Mouse (Mus musculus) heart, embryonic 10.5 days (tissue): Measurements from ENCODE around the gene Tm7sf3. TPM values are rescaled to one million over a fixed set of nuclear protein-coding genes. Genes with fewer than 3 reads are reported as not detected.
A peak's percentile ranks its signal among the peaks of the same experiment; 100 is the strongest.

ENCODE experiments used
- DNase-seq: peaks from one replicate; pipeline ENCODE4 v3.0.0-alpha.2; 2017; ENCODE audit warnings: low spot score
- H3K27ac ChIP-seq: fragments of 300-500 bp; sonication (generic); 2 replicates; pipeline ENCODE4 v1.5.1; 2016; ENCODE audit warnings: mild to moderate bottlenecking
- H3K27me3 ChIP-seq: fragments of 300-500 bp; sonication (generic); 2 replicates; pipeline ENCODE4 v1.6.1; 2016; ENCODE audit warnings: mild to moderate bottlenecking; ENCODE audit not compliant: poor library complexity, insufficient read depth, severe bottlenecking
- H3K36me3 ChIP-seq: fragments of 300-500 bp; sonication (generic); 2 replicates; pipeline ENCODE4 v1.6.1; 2016; ENCODE audit warnings: mild to moderate bottlenecking, moderate library complexity
- H3K4me1 ChIP-seq: fragments of 300-500 bp; sonication (generic); 2 replicates; pipeline ENCODE4 v1.6.1; 2016; ENCODE audit warnings: mild to moderate bottlenecking
- H3K4me3 ChIP-seq: fragments of 300-500 bp; sonication (generic); 2 replicates; pipeline ENCODE4 v1.5.1; 2016; ENCODE audit warnings: mild to moderate bottlenecking, moderate library complexity
- H3K9me3 ChIP-seq: fragments of 300-500 bp; sonication (generic); 2 replicates; pipeline ENCODE4 v1.6.1; 2016; ENCODE audit warnings: mild to moderate bottlenecking, moderate library complexity
- WGBS: fragments of 180-500 bp; shearing (Covaris S2); methylation state at CpG from one replicate; pipeline ENCODE4 v1.1.7; 2016; 5-methylcytosine and 5-hydroxymethylcytosine counted together
- polyA plus RNA-seq: library from polyadenylated mRNA; unstranded; fragments of >200 nt; fragmentation: Nextera tagmentation; extraction: Ambion mirVana; gene quantifications from 2 replicates; pipeline ENCODE4 v1.2.1, GENCODE M21; 2016

Tm7sf3 gene
- polyA plus RNA-seq, 1 experiment from 2014 or later: 38.3 TPM

DNA sequence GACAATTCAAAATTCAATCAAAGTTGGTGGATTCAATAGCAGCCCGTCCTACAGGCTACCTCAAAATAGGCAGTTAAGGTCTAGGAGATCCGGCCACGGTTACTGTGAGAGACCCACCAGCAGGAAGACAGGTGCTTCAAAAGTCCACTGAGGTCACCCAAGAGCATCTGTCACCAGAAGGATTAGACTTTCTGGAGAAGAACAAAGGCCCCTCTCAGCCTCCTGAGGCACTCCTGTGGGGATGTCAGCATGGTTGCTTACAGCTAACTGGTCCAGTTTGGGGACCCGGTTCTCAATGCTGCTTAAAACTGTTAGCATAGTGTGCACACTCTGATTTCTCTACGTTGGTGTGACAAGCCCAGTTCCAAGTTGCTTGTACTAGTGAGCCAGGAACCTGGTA lies 29.5 kb upstream of the Tm7sf3 start:
- H3K4me1 ChIP-seq: peaks cover 47% of the 10 kb centered on the region
- DNase-seq: peak; percentile 65
- 57% methylated on average over 5 of the region's 5 CpGs for WGBS
- H3K4me3 ChIP-seq: no peak overlapping the region
- peak overlapping the region; percentile 81 for H3K27ac ChIP-seq
- H3K36me3 ChIP-seq: no peaks in the 10 kb centered on the region
- H3K9me3 ChIP-seq: 0 out of 2 replicates have a peak, but pooled peaks cover 5% of the 10 kb centered on the region
- no peaks in the 10 kb centered on the region for H3K27me3 ChIP-seq

DNA sequence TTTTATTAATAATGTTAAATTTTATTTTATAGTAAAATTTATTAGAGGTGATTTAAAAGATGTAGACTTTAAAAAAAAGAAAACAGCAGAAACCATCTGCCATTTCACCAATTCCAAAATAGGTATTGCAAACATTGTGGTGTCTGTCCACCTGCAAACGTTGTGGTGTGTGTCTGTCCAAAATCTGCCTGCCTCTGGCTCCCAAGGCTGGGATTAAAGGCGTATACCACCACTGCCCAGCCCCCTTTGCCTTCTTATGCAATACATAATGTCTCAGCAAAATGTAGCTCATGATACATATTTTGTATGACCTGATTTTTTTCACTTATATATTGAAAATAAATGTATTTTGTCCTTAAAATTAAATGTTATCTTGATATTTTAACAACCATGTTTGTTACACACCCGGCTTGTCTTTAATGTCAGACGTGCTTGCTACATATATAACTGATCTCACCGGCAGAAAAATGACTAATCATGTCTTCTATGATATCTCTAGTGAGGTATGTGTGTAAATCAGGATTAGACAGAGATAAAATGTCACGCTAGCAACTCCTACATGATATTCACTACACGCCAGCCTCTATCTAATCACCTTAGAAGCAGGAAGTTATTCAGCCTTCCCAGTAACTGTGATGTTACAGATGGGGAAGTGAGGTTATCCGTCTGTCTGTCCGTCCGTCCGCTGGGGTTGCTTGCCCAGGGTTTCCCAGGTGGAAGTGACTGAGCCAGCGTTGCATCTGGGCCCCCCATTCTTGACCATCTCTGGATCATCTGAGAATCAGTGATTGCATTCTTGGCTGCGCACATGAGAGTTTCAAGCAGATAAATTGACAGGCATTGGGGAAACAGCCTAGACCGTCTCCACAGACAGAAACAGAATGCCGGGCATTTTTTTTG lies 28.6 kb upstream of the Tm7sf3 start:
- peaks cover 43% of the 10 kb centered on the region for H3K4me1 ChIP-seq
- peak; percentile 59 for DNase-seq
- H3K27ac ChIP-seq: peak overlapping the region; percentile 81
- H3K27me3 ChIP-seq: no peaks in the 10 kb centered on the region
- WGBS: 46% methylated on average over 15 of the region's 15 CpGs
- H3K36me3 ChIP-seq: no peaks in the 10 kb centered on the region
- H3K4me3 ChIP-seq: no peak overlapping the region
- 0 out of 2 replicates have a peak, but pooled peaks cover 5% of the 10 kb centered on the region for H3K9me3 ChIP-seq

DNA sequence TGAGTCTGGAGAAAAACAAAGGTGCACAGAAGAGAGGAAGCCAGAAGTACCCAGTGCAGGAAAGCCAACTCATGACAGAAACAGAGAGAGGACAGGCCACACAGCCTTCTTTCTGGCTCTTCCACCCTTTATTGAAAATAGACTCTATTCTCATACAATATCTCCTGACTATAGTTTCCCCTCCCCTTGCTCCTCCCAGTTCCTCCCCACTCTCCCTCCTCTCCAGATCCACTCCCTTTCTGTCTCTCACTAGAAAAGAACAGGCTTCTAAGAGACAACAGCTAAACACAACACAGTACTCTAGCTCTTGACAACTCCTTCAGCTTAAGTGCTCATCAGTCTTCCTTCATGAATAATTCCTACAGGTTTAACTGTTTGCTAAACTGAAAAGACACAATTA lies 26.0 kb upstream of the Tm7sf3 start:
- Histone ChIP-seq H3K27ac (0 out of 2 replicates have a peak overlapping the region, but pooled peaks have one; percentile 60), H3K27me3 (no peaks in the 10 kb centered on the region), H3K4me3 (no peak overlapping the region), H3K36me3 (no peaks in the 10 kb centered on the region), H3K9me3 (0 out of 2 replicates have a peak, but pooled peaks cover 5% of the 10 kb centered on the region), H3K4me1 (peaks cover 31% of the 10 kb centered on the region)
- DNase-seq: peak; percentile 27

DNA sequence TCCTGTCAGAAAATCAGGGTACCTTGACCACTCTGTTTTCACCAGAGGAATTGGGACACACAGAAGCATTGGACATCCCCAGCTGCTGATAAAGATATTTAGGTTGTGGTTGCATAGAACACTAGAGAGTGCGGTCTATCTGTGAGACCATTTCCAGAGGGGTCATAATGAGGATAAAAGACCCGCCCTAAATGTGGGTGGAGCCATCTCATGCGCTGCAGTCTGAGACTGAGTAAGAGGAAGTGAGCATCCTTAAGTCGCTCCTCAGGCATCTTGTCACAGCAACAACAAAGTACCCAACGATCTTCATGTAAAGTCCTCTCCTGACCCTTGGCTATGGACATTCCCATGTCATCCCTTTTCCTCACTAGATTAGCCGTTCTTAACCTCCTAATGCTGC lies 24.2 kb upstream of the Tm7sf3 start:
- 71% methylated on average over 6 of the region's 6 CpGs for WGBS
- Histone ChIP-seq H3K27me3 (no peaks in the 10 kb centered on the region), H3K9me3 (0 out of 2 replicates have a peak, but pooled peaks cover 5% of the 10 kb centered on the region), H3K4me3 (no peak overlapping the region), H3K36me3 (no peaks in the 10 kb centered on the region), H3K27ac (0 out of 2 replicates have a peak overlapping the region, but pooled peaks have one; percentile 16), H3K4me1 (peaks cover 23% of the 10 kb centered on the region)
- DNase-seq: peak; percentile 25

DNA sequence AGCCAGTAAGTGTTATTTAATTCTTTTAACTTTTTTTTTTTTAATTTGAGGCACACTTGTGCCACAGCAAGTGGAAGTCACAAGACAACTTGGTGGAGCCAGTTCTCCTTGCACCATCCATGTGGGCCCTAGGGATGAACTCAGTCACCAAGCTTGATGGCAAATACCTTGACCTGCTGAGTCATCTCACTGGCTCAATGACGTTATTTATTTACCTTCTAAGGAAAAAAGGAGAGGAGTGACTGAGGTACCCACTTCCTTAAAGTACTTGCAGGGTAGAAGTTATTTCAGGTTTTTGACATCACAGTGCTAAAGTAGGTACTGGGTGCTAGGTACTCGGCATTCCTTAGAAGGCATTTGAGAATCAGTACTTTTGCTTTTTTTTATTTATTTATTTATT lies 22.8 kb upstream of the Tm7sf3 start:
- WGBS: 85% methylated on average over 2 of the region's 2 CpGs
- Histone ChIP-seq H3K27me3 (no peaks in the 10 kb centered on the region), H3K36me3 (no peaks in the 10 kb centered on the region), H3K4me1 (peaks cover 17% of the 10 kb centered on the region), H3K4me3 (no peak overlapping the region), H3K27ac (no peak overlapping the region), H3K9me3 (0 out of 2 replicates have a peak, but pooled peaks cover 3% of the 10 kb centered on the region)
- no peak for DNase-seq

DNA sequence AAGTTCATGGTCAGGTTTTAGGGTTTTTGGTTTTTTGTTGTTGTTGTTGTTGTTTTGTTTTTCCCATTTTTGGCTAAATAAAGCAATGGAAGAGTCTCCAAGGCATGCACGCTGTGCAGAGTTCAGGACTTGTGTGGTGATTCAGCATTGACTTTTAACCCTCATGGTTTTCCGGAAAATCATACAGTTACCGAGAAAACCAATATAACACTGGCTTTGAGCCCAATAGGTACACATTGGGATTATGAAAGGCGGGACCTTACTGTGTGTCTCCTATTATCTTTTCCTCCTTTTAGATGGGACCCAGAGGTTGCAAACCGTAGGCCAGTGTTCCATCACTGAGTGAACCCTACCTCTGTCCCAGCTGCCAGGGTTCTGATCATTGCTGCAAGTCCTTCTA lies 22.3 kb upstream of the Tm7sf3 start:
- peak overlapping the region; percentile 68; the same call in 1 of the 2 replicates for H3K27ac ChIP-seq
- 93% methylated on average over 5 of the region's 5 CpGs for WGBS

DNA sequence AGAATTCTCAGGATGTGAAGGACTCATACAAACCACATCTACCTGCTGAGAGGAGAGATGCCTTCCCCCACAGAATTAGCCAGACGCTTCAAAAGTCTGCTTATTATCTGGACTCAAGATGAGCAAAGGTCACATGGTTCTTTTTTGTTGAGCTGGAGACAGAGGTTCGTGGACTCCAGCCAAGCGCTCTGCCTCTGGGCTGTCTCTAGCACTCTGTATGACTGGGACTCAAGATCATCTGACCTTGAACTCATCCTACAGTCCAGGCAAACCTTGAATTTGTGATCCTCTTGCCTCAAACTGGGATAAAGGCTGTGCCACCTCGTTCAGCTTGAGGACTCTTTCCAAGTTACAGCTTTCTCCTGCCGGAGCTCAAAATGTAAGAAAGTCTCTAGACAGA lies 21.5 kb upstream of the Tm7sf3 start:
- 46% methylated on average over 5 of the region's 5 CpGs for WGBS
- Histone ChIP-seq H3K4me1 (peaks cover 17% of the 10 kb centered on the region), H3K36me3 (no peaks in the 10 kb centered on the region), H3K9me3 (no peaks in the 10 kb centered on the region), H3K27me3 (no peaks in the 10 kb centered on the region), H3K27ac (peak overlapping the region; percentile 68), H3K4me3 (no peak overlapping the region)
- DNase-seq: peak; percentile 69

More for the DNA sequence above, 22.3 kb upstream of the Tm7sf3 start:
- no peaks in the 10 kb centered on the region for H3K36me3 ChIP-seq
- H3K27me3 ChIP-seq: no peaks in the 10 kb centered on the region
- peak; percentile 16 for DNase-seq
- H3K9me3 ChIP-seq: no peaks in the 10 kb centered on the region
- peaks cover 17% of the 10 kb centered on the region for H3K4me1 ChIP-seq
- no peak overlapping the region for H3K4me3 ChIP-seq

DNA sequence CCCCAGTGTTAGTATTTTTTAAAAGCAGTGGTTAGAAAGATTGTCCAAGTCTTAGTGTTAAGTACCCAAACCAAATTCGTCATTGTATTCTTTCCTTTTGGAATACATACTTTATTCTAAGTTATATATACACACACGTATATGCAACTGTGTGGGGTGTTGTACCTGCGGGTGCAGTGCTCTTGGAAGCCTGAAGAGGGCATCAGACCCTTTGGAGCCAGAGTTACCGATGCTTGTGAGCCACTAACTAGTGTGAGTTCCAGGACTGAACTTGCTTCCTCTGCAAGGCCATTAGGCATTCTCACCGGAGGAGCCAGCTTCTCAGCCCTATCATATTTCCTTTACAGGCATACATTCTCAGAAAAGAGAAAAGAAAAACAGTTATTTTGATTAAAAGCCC lies 20.1 kb upstream of the Tm7sf3 start:
- Histone ChIP-seq H3K9me3 (no peaks in the 10 kb centered on the region), H3K4me1 (peaks cover 15% of the 10 kb centered on the region), H3K27ac (no peak overlapping the region), H3K36me3 (no peaks in the 10 kb centered on the region), H3K27me3 (no peaks in the 10 kb centered on the region), H3K4me3 (no peak overlapping the region)
- WGBS: 35% methylated on average over 5 of the region's 5 CpGs
- DNase-seq: peak; percentile 70

DNA sequence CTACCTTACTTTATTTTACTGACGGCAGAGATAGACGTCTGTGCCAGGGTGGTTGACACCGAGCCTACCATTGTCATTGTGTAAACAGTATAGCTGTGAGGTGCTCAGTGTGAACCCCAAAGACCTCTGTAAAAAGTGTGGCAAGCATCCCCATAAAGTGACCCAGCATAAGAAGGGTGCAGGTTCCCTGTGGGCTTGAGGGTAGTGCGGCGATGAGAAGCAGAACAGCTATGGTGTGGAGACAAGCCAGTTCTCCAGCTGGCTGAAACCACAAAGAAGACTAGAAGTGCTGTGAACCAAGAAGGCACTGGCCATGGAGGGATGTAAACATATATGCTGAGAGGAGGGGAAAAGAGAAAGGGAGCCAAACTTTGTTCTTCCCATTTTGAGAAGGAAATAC lies 19.0 kb upstream of the Tm7sf3 start:
- Histone ChIP-seq H3K27me3 (no peaks in the 10 kb centered on the region), H3K27ac (no peak overlapping the region), H3K9me3 (no peaks in the 10 kb centered on the region), H3K4me1 (peaks cover 11% of the 10 kb centered on the region), H3K4me3 (no peak overlapping the region), H3K36me3 (no peaks in the 10 kb centered on the region)
- 80% methylated on average over 5 of the region's 5 CpGs for WGBS
- DNase-seq: peak; percentile 51

DNA sequence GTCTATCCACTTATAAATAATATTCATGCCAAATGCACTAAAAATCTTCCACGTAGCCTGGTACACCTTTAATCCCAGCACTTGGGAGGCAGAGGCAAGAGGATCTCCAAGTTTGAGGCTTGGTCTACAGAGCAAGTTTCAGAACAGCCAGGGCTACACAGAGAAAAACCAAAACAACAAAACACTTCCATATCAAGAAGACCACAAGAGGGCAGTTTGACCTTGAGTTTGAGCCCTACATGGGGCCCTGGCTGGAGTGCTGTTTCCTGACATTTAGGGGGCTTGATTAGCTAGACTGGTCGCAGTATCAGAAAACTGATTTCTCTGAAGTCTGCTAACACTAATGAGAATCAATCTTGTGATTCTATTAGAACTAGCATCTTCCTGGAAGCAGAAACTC lies 18.0 kb upstream of the Tm7sf3 start:
- Histone ChIP-seq H3K4me3 (no peak overlapping the region), H3K36me3 (no peaks in the 10 kb centered on the region), H3K4me1 (peaks cover 9% of the 10 kb centered on the region), H3K27ac (no peak overlapping the region), H3K27me3 (no peaks in the 10 kb centered on the region), H3K9me3 (no peaks in the 10 kb centered on the region)
- DNase-seq: peak; percentile 75
- 46% methylated on average over 2 of the region's 2 CpGs for WGBS

DNA sequence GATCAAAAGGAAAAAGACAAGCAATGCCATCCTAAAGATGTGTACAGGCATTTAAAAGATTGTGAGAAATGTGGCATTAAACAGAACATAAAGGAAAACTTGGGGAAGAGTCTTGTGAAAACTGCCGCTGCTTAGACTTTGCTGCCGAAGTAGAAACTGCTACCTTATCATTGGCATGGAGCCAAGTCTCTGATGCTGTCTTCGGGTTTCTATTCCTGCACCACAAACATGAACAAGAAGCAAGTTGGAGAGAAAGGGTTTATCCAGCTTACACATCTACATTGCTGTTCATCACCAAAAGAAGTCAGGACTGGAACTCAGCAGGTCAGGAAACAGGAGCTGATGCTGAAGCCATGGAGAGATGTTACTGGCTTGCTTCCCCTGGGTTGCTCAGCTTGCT lies 10.6 kb upstream of the Tm7sf3 start:
- peaks cover 4% of the 10 kb centered on the region; the same call in 1 of the 2 replicates for H3K4me1 ChIP-seq
- no peaks in the 10 kb centered on the region for H3K27me3 ChIP-seq
- peaks cover 35% of the 10 kb centered on the region for H3K36me3 ChIP-seq
- H3K27ac ChIP-seq: no peak overlapping the region
- no peak overlapping the region for H3K4me3 ChIP-seq
- no peaks in the 10 kb centered on the region for H3K9me3 ChIP-seq
- 36% methylated on average over 3 of the region's 3 CpGs for WGBS
- DNase-seq: peak; percentile 58

DNA sequence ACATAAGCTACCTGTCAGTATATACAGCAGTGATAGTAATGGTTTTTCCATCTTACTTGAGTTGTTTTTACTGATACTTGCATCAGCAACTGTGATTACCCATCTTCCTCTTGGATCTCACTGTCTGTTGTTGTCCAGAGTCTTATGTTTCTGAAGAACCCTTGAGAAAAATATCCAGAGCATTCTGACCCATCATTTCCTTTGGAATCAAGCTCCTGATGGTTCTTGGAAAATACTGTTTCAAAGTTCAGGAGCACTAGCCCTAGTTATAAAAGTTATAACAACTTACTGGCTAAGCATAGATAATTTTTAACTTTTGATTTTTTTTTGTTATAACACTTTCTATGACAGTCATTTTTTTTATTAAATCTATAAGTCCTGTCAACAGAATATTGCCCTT lies 8.8 kb upstream of the Tm7sf3 start:
- Histone ChIP-seq H3K4me3 (no peak overlapping the region), H3K4me1 (peaks cover 4% of the 10 kb centered on the region; the same call in 1 of the 2 replicates), H3K36me3 (peaks cover 35% of the 10 kb centered on the region), H3K27me3 (no peaks in the 10 kb centered on the region), H3K27ac (no peak overlapping the region), H3K9me3 (no peaks in the 10 kb centered on the region)
- DNase-seq: no peak

DNA sequence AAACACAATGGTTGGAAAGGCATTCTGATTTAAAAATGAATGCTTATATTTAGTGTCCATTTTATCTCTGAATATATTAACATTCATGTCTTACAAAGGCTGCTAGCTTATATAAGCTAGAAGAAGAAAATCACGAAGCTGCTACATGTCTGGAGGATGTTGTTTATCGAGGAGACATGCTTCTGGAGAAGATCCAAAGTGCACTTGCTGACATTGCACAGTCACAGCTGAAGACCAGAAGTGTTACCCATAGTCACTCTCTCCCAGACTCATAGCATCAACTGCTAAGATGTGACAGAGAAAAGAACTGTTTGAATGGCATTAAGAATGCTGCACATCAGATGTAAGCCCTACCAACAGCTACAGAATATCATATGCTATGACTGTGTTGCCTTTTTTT lies 7.4 kb upstream of the Tm7sf3 start:
- H3K27me3 ChIP-seq: no peaks in the 10 kb centered on the region
- no peak overlapping the region for H3K4me3 ChIP-seq
- no peak overlapping the region for H3K27ac ChIP-seq
- DNase-seq: no peak
- H3K4me1 ChIP-seq: peaks cover 4% of the 10 kb centered on the region; the same call in 1 of the 2 replicates
- H3K36me3 ChIP-seq: peaks cover 35% of the 10 kb centered on the region
- no peaks in the 10 kb centered on the region for H3K9me3 ChIP-seq
- WGBS: 76% methylated on average over 2 of the region's 2 CpGs
